Mouse (Mus musculus) lung, postnatal 14 days (tissue): ENCODE results near the gene Gpx7.
"Not testable (repeated sequence)": the region's sequence is repeated elsewhere in the genome, so short reads cannot be mapped to it uniquely, and the experiment has no call there.

ENCODE experiments used
- DNase-seq: peaks from one replicate; pipeline ENCODE4 v3.0.0; 2021

Gene Gpx7

GRCm38 (mm10) chr4:108388741-108389140 is 18.0 kb downstream of the Gpx7 start:
- DNase-seq = no peak

- DNase-seq = peak; percentile 82
These were observed 19.0 kb downstream of the Gpx7 start for GRCm38 (mm10) chr4:108387681-108388253.

GRCm38 (mm10) chr4:108387106-108387505 is 19.7 kb downstream of the Gpx7 start:
- DNase-seq = no peak

- no peak for DNase-seq
These were observed 20.7 kb downstream of the Gpx7 start for GRCm38 (mm10) chr4:108386087-108386486.

GRCm38 (mm10) chr4:108383183-108383714 is 23.5 kb downstream of the Gpx7 start, which contains the start of gene Shisal2a:
Shisal2a (minus strand) TSS chr4:108383349.
- DNase-seq = no peak

- DNase-seq = no peak
These were observed 26.6 kb downstream of the Gpx7 start for GRCm38 (mm10) chr4:108380146-108380545.

- no peak for DNase-seq
These were observed 27.3 kb downstream of the Gpx7 start for GRCm38 (mm10) chr4:108379476-108379875.

- DNase-seq = no peak
These were observed 34.6 kb downstream of the Gpx7 start for GRCm38 (mm10) chr4:108372166-108372565.

GRCm38 (mm10) chr4:108371421-108371820 is 35.3 kb downstream of the Gpx7 start:
- no peak for DNase-seq

- no peak for DNase-seq
These were observed 36.4 kb downstream of the Gpx7 start for GRCm38 (mm10) chr4:108370409-108370808.

GRCm38 (mm10) chr4:108369254-108369653 is 37.5 kb downstream of the Gpx7 start:
- no peak for DNase-seq

GRCm38 (mm10) chr4:108364111-108364476 is 42.7 kb downstream of the Gpx7 start:
- no peak for DNase-seq

GRCm38 (mm10) chr4:108363355-108364110 is 43.2 kb downstream of the Gpx7 start:
- no peak for DNase-seq

- no peak for DNase-seq
These were observed 44.2 kb downstream of the Gpx7 start for GRCm38 (mm10) chr4:108362321-108363261.

- peak; percentile 28 for DNase-seq
These were observed 46.4 kb downstream of the Gpx7 start for GRCm38 (mm10) chr4:108360136-108361055.

GRCm38 (mm10) chr4:108358498-108358897 is 48.3 kb downstream of the Gpx7 start:
- DNase-seq = no peak

GRCm38 (mm10) chr4:108357458-108357857 is 49.3 kb downstream of the Gpx7 start:
- DNase-seq = no peak

- DNase-seq = not testable (repeated sequence)
These were observed 53.2 kb downstream of the Gpx7 start for GRCm38 (mm10) chr4:108353591-108353990.

- DNase-seq = peak; percentile 28
These were observed 55.9 kb downstream of the Gpx7 start for GRCm38 (mm10) chr4:108350819-108351218.
